Mouse (Mus musculus) heart, embryonic 16.5 days (tissue): ENCODE measurements around the gene Rbms1. TPM values are rescaled to one million over a fixed set of nuclear protein-coding genes. Genes with fewer than 3 reads are reported as not detected.

Source experiments
- ATAC-seq: fragments of 200-750 bp; cut with Nextera tagmentation; replicated peaks from 2 replicates; pipeline ENCODE4 v1.8.0; 2017; ENCODE audit warnings: moderate number of reproducible peaks; ENCODE audit not compliant: insufficient read depth, low FRiP score; ENCODE audit errors: extremely low read depth
- H3K27ac ChIP-seq: fragments of 300-500 bp; sonication (generic); 2 replicates; pipeline ENCODE4 v1.5.1; 2014; ENCODE audit warnings: mild to moderate bottlenecking, low read length, control low read depth, moderate library complexity
- H3K27me3 ChIP-seq: fragments of 300-500 bp; sonication (generic); 2 replicates; pipeline ENCODE4 v1.6.1; 2014; ENCODE audit warnings: low read length, mixed read lengths; ENCODE audit not compliant: control insufficient read depth, insufficient read depth
- H3K36me3 ChIP-seq: fragments of 300-500 bp; sonication (generic); 2 replicates; pipeline ENCODE4 v1.6.1; 2014; ENCODE audit not compliant: control insufficient read depth, insufficient read depth
- H3K4me1 ChIP-seq: fragments of 300-500 bp; sonication (generic); 2 replicates; pipeline ENCODE4 v1.6.1; 2014; ENCODE audit warnings: low read length, mixed read lengths; ENCODE audit not compliant: control insufficient read depth, insufficient read depth
- H3K4me2 ChIP-seq: fragments of 300-500 bp; sonication (generic); 2 replicates; pipeline ENCODE4 v1.6.1; 2014; ENCODE audit warnings: low read depth, mild to moderate bottlenecking, control low read depth, low read length
- H3K4me3 ChIP-seq: fragments of 300-500 bp; sonication (generic); 2 replicates; pipeline ENCODE4 v1.5.1; 2014; ENCODE audit warnings: mild to moderate bottlenecking, control low read depth, low read length
- H3K9ac ChIP-seq: fragments of 300-500 bp; sonication (generic); 2 replicates; pipeline ENCODE4 v1.6.1; 2014; ENCODE audit warnings: low read length, control low read depth
- H3K9me3 ChIP-seq: fragments of 300-500 bp; sonication (generic); replicated peaks from 2 replicates; pipeline ENCODE4 v1.6.1; 2016; ENCODE audit warnings: low read length; ENCODE audit not compliant: control insufficient read depth
- WGBS: fragments of 180-500 bp; shearing (Covaris S2); extraction: QIAGEN DNeasy Blood & Tissue Kit; methylation state at CpG from one replicate; pipeline ENCODE4 v1.1.7; 2014; 5-methylcytosine and 5-hydroxymethylcytosine counted together
- polyA plus RNA-seq: library from polyadenylated mRNA; unstranded; fragments of >200 nt; fragmentation: Nextera tagmentation; extraction: Ambion mirVana; gene quantifications from 2 replicates; pipeline ENCODE4 v1.2.1, GENCODE M21; 2015

The Rbms1 gene
- polyA plus RNA-seq, 1 experiment from 2014 or later = 102 TPM

- WGBS = 46% methylated on average over 3 of the region's 3 CpGs
- no peak overlapping the region for H3K27ac ChIP-seq
- 0 out of 2 replicates have a peak, but pooled peaks cover 2% of the 10 kb centered on the region for H3K9me3 ChIP-seq
- H3K9ac ChIP-seq = no peak overlapping the region
- no peaks in the 10 kb centered on the region for H3K27me3 ChIP-seq
- no peak overlapping the region for H3K4me3 ChIP-seq
- no peak overlapping the region for H3K4me2 ChIP-seq
- peaks cover 14% of the 10 kb centered on the region for H3K4me1 ChIP-seq
- no peak for ATAC-seq
- H3K36me3 ChIP-seq = peaks cover 3% of the 10 kb centered on the region; the same call in 1 of the 2 replicates
Measured at GRCm38 (mm10) chr2:60948241-60948640, 14.8 kb downstream of the Rbms1 start.

- H3K9ac ChIP-seq = no peak overlapping the region
- WGBS = 85% methylated on average over 4 of the region's 4 CpGs
- no peaks in the 10 kb centered on the region for H3K27me3 ChIP-seq
- H3K27ac ChIP-seq = no peak overlapping the region
- peaks cover 3% of the 10 kb centered on the region; the same call in 1 of the 2 replicates for H3K36me3 ChIP-seq
- H3K4me2 ChIP-seq = no peak overlapping the region
- H3K4me3 ChIP-seq = no peak overlapping the region
- 0 out of 2 replicates have a peak, but pooled peaks cover 2% of the 10 kb centered on the region for H3K9me3 ChIP-seq
- ATAC-seq = no peak
- peaks cover 14% of the 10 kb centered on the region for H3K4me1 ChIP-seq
Measured at GRCm38 (mm10) chr2:60947817-60948216, 15.2 kb downstream of the Rbms1 start.

GRCm38 (mm10) chr2:60940454-60940961 is 22.5 kb downstream of the Rbms1 start:
- Histone ChIP-seq H3K27me3 (no peaks in the 10 kb centered on the region), H3K9me3 (no peaks in the 10 kb centered on the region), H3K4me2 (peak overlapping the region; percentile 75), H3K36me3 (0 out of 2 replicates have a peak, but pooled peaks cover 2% of the 10 kb centered on the region), H3K4me3 (peak overlapping the region; percentile 46), H3K9ac (peak overlapping the region; percentile 31), H3K27ac (peak overlapping the region; percentile 87), H3K4me1 (peaks cover 19% of the 10 kb centered on the region)
- peak; percentile 89 for ATAC-seq
- WGBS = 14% methylated on average over 8 of the region's 8 CpGs

- no peaks in the 10 kb centered on the region for H3K9me3 ChIP-seq
- peak overlapping the region; percentile 31 for H3K9ac ChIP-seq
- H3K4me1 ChIP-seq = peaks cover 22% of the 10 kb centered on the region
- peak overlapping the region; percentile 46 for H3K4me3 ChIP-seq
- H3K36me3 ChIP-seq = 0 out of 2 replicates have a peak, but pooled peaks cover 2% of the 10 kb centered on the region
- no peaks in the 10 kb centered on the region for H3K27me3 ChIP-seq
- peak overlapping the region; percentile 87 for H3K27ac ChIP-seq
- H3K4me2 ChIP-seq = peak overlapping the region; percentile 75
- peak; percentile 45; the same call in 1 of the 2 replicates for ATAC-seq
- 37% methylated on average over 2 of the region's 2 CpGs for WGBS
Measured at GRCm38 (mm10) chr2:60939957-60940356, 23.0 kb downstream of the Rbms1 start.

- H3K27me3 ChIP-seq = no peaks in the 10 kb centered on the region
- WGBS = 90% methylated on average over 14 of the region's 14 CpGs
- no peak overlapping the region for H3K9ac ChIP-seq
- no peak overlapping the region for H3K4me3 ChIP-seq
- no peaks in the 10 kb centered on the region for H3K9me3 ChIP-seq
- no peak for ATAC-seq
- no peak overlapping the region for H3K27ac ChIP-seq
- 0 out of 2 replicates have a peak, but pooled peaks cover 1% of the 10 kb centered on the region for H3K36me3 ChIP-seq
- no peak overlapping the region for H3K4me2 ChIP-seq
- H3K4me1 ChIP-seq = peaks cover 23% of the 10 kb centered on the region
Measured at GRCm38 (mm10) chr2:60936910-60937309, 26.1 kb downstream of the Rbms1 start.

- WGBS = 89% methylated on average over 5 of the region's 5 CpGs
- no peak overlapping the region for H3K27ac ChIP-seq
- no peaks in the 10 kb centered on the region for H3K36me3 ChIP-seq
Measured at GRCm38 (mm10) chr2:60928948-60929347, 34.0 kb downstream of the Rbms1 start.

GRCm38 (mm10) chr2:60927906-60928775 is 34.9 kb downstream of the Rbms1 start:
- H3K4me1 ChIP-seq = peaks cover 34% of the 10 kb centered on the region
- H3K9ac ChIP-seq = no peak overlapping the region
- no peak overlapping the region for H3K4me2 ChIP-seq
- ATAC-seq = no peak
- no peak overlapping the region for H3K4me3 ChIP-seq
- 69% methylated on average over 8 of the region's 8 CpGs for WGBS
- H3K27me3 ChIP-seq = no peaks in the 10 kb centered on the region
- no peaks in the 10 kb centered on the region for H3K9me3 ChIP-seq
- H3K36me3 ChIP-seq = no peaks in the 10 kb centered on the region
- H3K27ac ChIP-seq = peak overlapping the region; percentile 31; the same call in 1 of the 2 replicates

More at GRCm38 (mm10) chr2:60928948-60929347, 34.0 kb downstream of the Rbms1 start:
- Histone ChIP-seq H3K4me2 (no peak overlapping the region), H3K4me1 (peaks cover 26% of the 10 kb centered on the region), H3K4me3 (no peak overlapping the region), H3K27me3 (no peaks in the 10 kb centered on the region), H3K9me3 (no peaks in the 10 kb centered on the region), H3K9ac (no peak overlapping the region)
- no peak for ATAC-seq

- 66% methylated on average over 5 of the region's 5 CpGs for WGBS
- H3K27ac ChIP-seq = peak overlapping the region; percentile 32; the same call in 1 of the 2 replicates
- H3K27me3 ChIP-seq = no peaks in the 10 kb centered on the region
- peaks cover 51% of the 10 kb centered on the region for H3K4me1 ChIP-seq
- H3K9me3 ChIP-seq = no peaks in the 10 kb centered on the region
- no peak overlapping the region for H3K9ac ChIP-seq
- H3K36me3 ChIP-seq = no peaks in the 10 kb centered on the region
- H3K4me2 ChIP-seq = no peak overlapping the region
- no peak overlapping the region for H3K4me3 ChIP-seq
- ATAC-seq = no peak
Measured at GRCm38 (mm10) chr2:60925063-60925462, 37.9 kb downstream of the Rbms1 start.
